Mouse (Mus musculus) stomach, embryonic 14.5 days (tissue): ENCODE measurements around the gene Drap1. TPM values are rescaled to one million over a fixed set of nuclear protein-coding genes. Genes with fewer than 3 reads are reported as not detected.

ENCODE experiments used
- ATAC-seq: fragments of 200-750 bp; cut with Nextera tagmentation; 2 replicates; pipeline ENCODE4 v1.8.0; 2017; ENCODE audit warnings: low read depth, moderate TSS enrichment; ENCODE audit not compliant: insufficient number of reproducible peaks, insufficient read depth, low FRiP score
- H3K27ac ChIP-seq: fragments of 300-500 bp; sonication (generic); 2 replicates; pipeline ENCODE4 v1.5.1; 2014; ENCODE audit warnings: mild to moderate bottlenecking, low read length, moderate library complexity, mixed read lengths
- H3K27me3 ChIP-seq: fragments of 300-500 bp; sonication (generic); 2 replicates; pipeline ENCODE4 v1.6.1; 2014; ENCODE audit warnings: low read length, control low read depth, mixed read lengths; ENCODE audit not compliant: control insufficient read depth, insufficient read depth
- H3K36me3 ChIP-seq: fragments of 300-500 bp; sonication (generic); 2 replicates; pipeline ENCODE4 v1.6.1; 2014; ENCODE audit warnings: mild to moderate bottlenecking, control low read depth, low read length, moderate library complexity, mixed read lengths; ENCODE audit not compliant: control insufficient read depth, insufficient read depth
- H3K4me1 ChIP-seq: fragments of 300-500 bp; sonication (generic); 2 replicates; pipeline ENCODE4 v1.6.1; 2014; ENCODE audit warnings: low read length, control low read depth, mixed read lengths; ENCODE audit not compliant: control insufficient read depth, insufficient read depth
- H3K4me2 ChIP-seq: fragments of 300-500 bp; sonication (generic); replicated peaks from 2 replicates; pipeline ENCODE4 v1.6.1; 2014; ENCODE audit warnings: low read depth, low read length, control low read depth
- H3K4me3 ChIP-seq: fragments of 300-500 bp; sonication (generic); 2 replicates; pipeline ENCODE4 v1.5.1; 2014; ENCODE audit warnings: low read depth, low read length, control low read depth
- H3K9ac ChIP-seq: fragments of 300-500 bp; sonication (generic); replicated peaks from 2 replicates; pipeline ENCODE4 v1.6.1; 2014; ENCODE audit warnings: low read depth, mild to moderate bottlenecking, control low read depth, low read length, moderate library complexity, mixed read lengths
- H3K9me3 ChIP-seq: fragments of 300-500 bp; sonication (generic); 2 replicates; pipeline ENCODE4 v1.6.1; 2016; ENCODE audit warnings: low read depth, low read length, control low read depth; ENCODE audit not compliant: control insufficient read depth
- WGBS: fragments of 180-500 bp; shearing (Covaris S2); extraction: QIAGEN DNeasy Blood & Tissue Kit; methylation state at CpG from one replicate; pipeline ENCODE4 v1.1.7; 2014; 5-methylcytosine and 5-hydroxymethylcytosine counted together
- polyA plus RNA-seq: library from polyadenylated mRNA; unstranded; fragments of >200 nt; fragmentation: Nextera tagmentation; extraction: Ambion mirVana; gene quantifications from 2 replicates; pipeline ENCODE4 v1.2.1, GENCODE M21; 2014

Gene Drap1
- polyA plus RNA-seq, 1 experiment from 2014 or later: 198 TPM

DNA sequence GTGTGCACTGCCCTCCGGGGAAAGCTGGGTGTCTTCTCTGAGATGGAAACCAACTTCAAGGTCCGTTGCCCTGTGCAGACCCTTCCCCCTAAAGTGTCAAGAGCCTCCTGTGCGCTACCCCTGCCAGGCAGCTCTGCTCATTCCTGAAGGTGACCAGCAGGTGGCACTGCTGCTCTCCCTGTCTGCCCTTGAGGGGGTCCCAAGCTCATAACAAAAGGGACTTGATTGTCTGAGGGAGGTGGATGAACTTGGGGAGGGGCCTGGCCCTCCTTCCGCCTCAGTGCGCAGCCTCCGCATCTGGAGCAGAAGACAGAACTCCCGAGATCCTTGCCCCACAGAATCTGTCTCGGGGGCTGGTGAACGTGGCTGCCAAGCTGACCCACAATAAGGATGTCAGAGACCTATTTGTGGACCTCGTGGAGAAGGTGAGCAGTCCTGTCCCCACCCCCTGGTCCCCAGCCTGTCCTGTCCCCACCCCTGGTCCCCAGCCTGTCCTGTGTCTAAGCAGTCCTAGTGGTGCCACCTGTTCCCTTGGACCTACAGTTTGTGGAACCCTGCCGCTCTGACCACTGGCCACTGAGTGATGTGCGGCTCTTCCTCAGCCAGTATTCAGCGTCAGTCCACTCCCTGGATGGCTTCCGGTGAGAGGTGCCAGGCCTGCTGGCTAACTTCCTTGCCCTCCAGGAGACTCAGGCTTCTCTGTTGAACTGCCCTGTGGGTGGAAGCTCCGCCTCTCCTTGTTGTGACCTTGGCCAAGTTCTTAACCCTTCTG lies 39.2 kb upstream of the Drap1 start:
- no peaks in the 10 kb centered on the region for H3K9me3 ChIP-seq
- H3K4me1 ChIP-seq: peaks cover 13% of the 10 kb centered on the region; the same call in 1 of the 2 replicates
- H3K9ac ChIP-seq: no peak overlapping the region
- ATAC-seq: peak; percentile 35; the same call in 1 of the 2 replicates
- H3K27me3 ChIP-seq: no peaks in the 10 kb centered on the region
- peak overlapping the region; percentile 24 for H3K4me2 ChIP-seq
- WGBS: 40% methylated on average over 15 of the region's 15 CpGs
- no peak overlapping the region; the same call in 1 of the 2 replicates for H3K4me3 ChIP-seq
- no peak overlapping the region for H3K27ac ChIP-seq
- H3K36me3 ChIP-seq: peaks cover 47% of the 10 kb centered on the region

DNA sequence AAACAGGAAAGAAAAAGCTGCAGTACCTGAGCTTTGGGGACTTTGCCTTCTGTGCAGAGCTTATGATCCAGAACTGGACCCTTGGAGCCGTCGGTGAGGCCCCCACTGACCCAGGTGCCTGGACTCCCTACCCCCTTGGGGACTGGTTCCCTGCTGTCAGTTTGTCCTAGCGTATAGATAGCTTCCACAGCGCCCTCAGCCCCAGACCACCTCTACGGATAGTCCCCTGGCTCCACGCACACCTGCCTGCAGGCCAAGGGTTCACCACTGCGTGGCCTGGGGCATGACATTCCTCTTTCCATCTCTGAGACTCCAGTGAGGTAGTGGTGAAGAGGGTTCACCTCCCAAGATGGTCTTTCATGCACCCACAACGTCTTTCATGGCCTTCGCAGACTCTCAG lies 38.4 kb upstream of the Drap1 start:
- Histone ChIP-seq H3K9ac (no peak overlapping the region), H3K4me2 (no peak overlapping the region), H3K27ac (no peak overlapping the region), H3K27me3 (no peaks in the 10 kb centered on the region), H3K4me3 (no peak overlapping the region), H3K9me3 (no peaks in the 10 kb centered on the region), H3K4me1 (peaks cover 12% of the 10 kb centered on the region; the same call in 1 of the 2 replicates), H3K36me3 (peaks cover 47% of the 10 kb centered on the region)
- WGBS: 87% methylated on average over 9 of the region's 9 CpGs
- ATAC-seq: no peak

- no peak for ATAC-seq
- Histone ChIP-seq H3K27ac (no peak overlapping the region), H3K36me3 (peaks cover 40% of the 10 kb centered on the region), H3K4me1 (peaks cover 18% of the 10 kb centered on the region), H3K9ac (peak overlapping the region; percentile 61; the same call in 1 of the 2 replicates), H3K4me3 (peak overlapping the region; percentile 86), H3K4me2 (peak overlapping the region; percentile 90), H3K27me3 (no peaks in the 10 kb centered on the region), H3K9me3 (no peaks in the 10 kb centered on the region)
- 86% methylated on average over 6 of the region's 6 CpGs for WGBS
These were observed 36.6 kb upstream of the Drap1 start for GRCm38 (mm10) chr19:5461411-5461810.

- H3K9ac ChIP-seq: peak within 1 kb of the TSS; percentile 61
- peaks cover 27% of the 10 kb centered on the region for H3K4me1 ChIP-seq
- H3K4me3 ChIP-seq: peak within 1 kb of the TSS; percentile 86
- H3K36me3 ChIP-seq: peaks cover 31% of the 10 kb centered on the region
- peak; percentile 54 for ATAC-seq
- H3K4me2 ChIP-seq: peak within 1 kb of the TSS; percentile 90
- no peaks in the 10 kb centered on the region for H3K27me3 ChIP-seq
- under 1% methylated on average over 32 of the region's 32 CpGs for WGBS
- H3K9me3 ChIP-seq: no peaks in the 10 kb centered on the region
- H3K27ac ChIP-seq: peak within 1 kb of the TSS; percentile 62
These were observed 35.7 kb upstream of the Drap1 start, which contains the start of gene Fibp for GRCm38 (mm10) chr19:5460465-5460911. TSS of gene Fibp (plus strand) at chr19:5460615.

GRCm38 (mm10) chr19:5459896-5460295 lies 35.1 kb upstream of the Drap1 start:
- no peak overlapping the region for H3K27ac ChIP-seq
- H3K4me3 ChIP-seq: peak overlapping the region; percentile 86
- no peaks in the 10 kb centered on the region for H3K9me3 ChIP-seq
- H3K36me3 ChIP-seq: peaks cover 25% of the 10 kb centered on the region
- no peaks in the 10 kb centered on the region for H3K27me3 ChIP-seq
- H3K9ac ChIP-seq: peak overlapping the region; percentile 61
- WGBS: 29% methylated on average over 3 of the region's 3 CpGs
- H3K4me2 ChIP-seq: peak overlapping the region; percentile 90
- no peak for ATAC-seq
- peaks cover 33% of the 10 kb centered on the region for H3K4me1 ChIP-seq

DNA sequence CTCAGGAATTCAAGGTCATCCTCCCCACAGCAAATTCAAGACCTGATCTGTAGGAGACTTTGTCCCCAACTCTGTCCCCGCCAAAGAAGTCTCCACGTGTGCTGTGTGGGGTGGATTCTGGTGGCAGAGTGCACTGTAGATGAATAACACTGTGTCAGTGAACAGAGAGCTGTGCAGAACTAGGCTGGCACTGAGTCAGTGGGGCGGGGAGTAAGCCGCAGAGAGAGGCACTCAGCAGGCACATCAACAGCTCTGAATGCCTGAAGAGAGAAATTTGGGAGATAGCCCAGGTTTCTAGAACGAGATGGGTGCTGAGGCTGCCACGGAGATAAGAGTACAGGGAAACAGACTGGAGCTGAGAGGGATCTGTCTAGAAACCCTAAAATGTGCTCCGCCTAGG lies 34.2 kb upstream of the Drap1 start:
- WGBS: 66% methylated on average over 7 of the region's 7 CpGs
- Histone ChIP-seq H3K27me3 (no peaks in the 10 kb centered on the region), H3K4me1 (peaks cover 31% of the 10 kb centered on the region), H3K4me3 (no peak overlapping the region), H3K4me2 (no peak overlapping the region), H3K9me3 (no peaks in the 10 kb centered on the region), H3K36me3 (peaks cover 23% of the 10 kb centered on the region), H3K9ac (no peak overlapping the region), H3K27ac (no peak overlapping the region)
- ATAC-seq: no peak

- peaks cover 30% of the 10 kb centered on the region for H3K4me1 ChIP-seq
- peak within 1 kb of the TSS; percentile 74 for H3K4me3 ChIP-seq
- peak within 1 kb of the TSS; percentile 87 for H3K27ac ChIP-seq
- peaks cover 16% of the 10 kb centered on the region for H3K36me3 ChIP-seq
- H3K4me2 ChIP-seq: peak within 1 kb of the TSS; percentile 99
- ATAC-seq: peak; percentile 8; the same call in 1 of the 2 replicates
- WGBS: 7% methylated on average over 14 of the region's 14 CpGs
- peak within 1 kb of the TSS; percentile 78 for H3K9ac ChIP-seq
- no peaks in the 10 kb centered on the region for H3K9me3 ChIP-seq
- H3K27me3 ChIP-seq: no peaks in the 10 kb centered on the region
These were observed 33.1 kb upstream of the Drap1 start, which contains the start of gene Ccdc85b for GRCm38 (mm10) chr19:5457746-5458442. TSS of gene Ccdc85b (minus strand) at chr19:5457894.

GRCm38 (mm10) chr19:5456922-5457745 lies 32.4 kb upstream of the Drap1 start:
- Histone ChIP-seq H3K36me3 (peaks cover 9% of the 10 kb centered on the region; the same call in 1 of the 2 replicates), H3K27me3 (no peaks in the 10 kb centered on the region), H3K4me1 (peaks cover 30% of the 10 kb centered on the region), H3K4me3 (peak overlapping the region; percentile 74), H3K9me3 (no peaks in the 10 kb centered on the region), H3K9ac (peak overlapping the region; percentile 78), H3K4me2 (peak overlapping the region; percentile 99), H3K27ac (peak overlapping the region; percentile 87)
- peak; percentile 93 for ATAC-seq
- WGBS: under 1% methylated on average over 70 of the region's 70 CpGs
